Mouse (Mus musculus) liver, embryonic 14.5 days (tissue): ENCODE measurements around the gene Cap2.

ENCODE experiments used
- CTCF ChIP-seq: IDR thresholded peaks from 2 replicates; pipeline ENCODE4 v1.5.1; 2016; ENCODE audit warnings: antibody characterized with exemption, low read depth, control low read depth
- EP300 ChIP-seq: IDR thresholded peaks from 2 replicates; pipeline ENCODE4 v1.6.1; 2016; ENCODE audit warnings: antibody characterized with exemption, low read depth

- no peak for TF ChIP-seq CTCF
- TF ChIP-seq EP300: no peak
Measured at GRCm38 (mm10) chr13:46508823-46509222, 7.2 kb downstream of the Cap2 start.
